Mouse (Mus musculus) liver, embryonic 15.5 days (tissue): Measurements from ENCODE around the gene Vps37d. TPM values are rescaled to one million over a fixed set of nuclear protein-coding genes. Genes with fewer than 3 reads are reported as not detected.

Experiments
- ATAC-seq: fragments of 200-750 bp; cut with Nextera tagmentation; 2 replicates; pipeline ENCODE4 v1.8.0; 2017; ENCODE audit warnings: moderate number of reproducible peaks, mild to moderate bottlenecking, moderate library complexity; ENCODE audit not compliant: insufficient read depth
- H3K27ac ChIP-seq: fragments of 300-500 bp; sonication (generic); replicated peaks from 2 replicates; pipeline ENCODE4 v1.5.1; 2015; ENCODE audit warnings: mild to moderate bottlenecking, inconsistent platforms
- H3K27me3 ChIP-seq: fragments of 300-500 bp; sonication (generic); 2 replicates; pipeline ENCODE4 v1.6.1; 2015; ENCODE audit warnings: mild to moderate bottlenecking, inconsistent platforms
- H3K36me3 ChIP-seq: fragments of 300-500 bp; sonication (generic); replicated peaks from 2 replicates; pipeline ENCODE4 v1.6.1; 2015; ENCODE audit warnings: moderate library complexity, mild to moderate bottlenecking, inconsistent platforms
- H3K4me1 ChIP-seq: fragments of 300-500 bp; sonication (generic); replicated peaks from 2 replicates; pipeline ENCODE4 v1.6.1; 2015; ENCODE audit warnings: inconsistent platforms
- H3K4me2 ChIP-seq: fragments of 300-500 bp; sonication (generic); 2 replicates; pipeline ENCODE4 v1.6.1; 2015; ENCODE audit warnings: moderate library complexity, mild to moderate bottlenecking, inconsistent platforms
- H3K4me3 ChIP-seq: fragments of 300-500 bp; sonication (generic); replicated peaks from 2 replicates; pipeline ENCODE4 v1.5.1; 2015; ENCODE audit warnings: mild to moderate bottlenecking, inconsistent platforms
- H3K9ac ChIP-seq: fragments of 300-500 bp; sonication (generic); 2 replicates; pipeline ENCODE4 v1.6.1; 2015; ENCODE audit warnings: moderate library complexity, mild to moderate bottlenecking, inconsistent platforms
- H3K9me3 ChIP-seq: fragments of 300-500 bp; sonication (generic); replicated peaks from 2 replicates; pipeline ENCODE4 v1.6.1; 2016; ENCODE audit warnings: inconsistent platforms
- WGBS: fragments of 180-500 bp; shearing (Covaris S2); methylation state at CpG from one replicate; pipeline ENCODE4 v1.1.7; 2015; ENCODE audit warnings: mixed read lengths; ENCODE audit not compliant: insufficient replicate concordance; 5-methylcytosine and 5-hydroxymethylcytosine counted together
- polyA plus RNA-seq: library from polyadenylated mRNA; unstranded; fragments of >200 nt; fragmentation: Nextera tagmentation; extraction: Ambion mirVana; gene quantifications from 2 replicates; pipeline ENCODE4 v1.2.1, GENCODE M21; 2015

The Vps37d gene
- polyA plus RNA-seq: 0.13 and 0.30 TPM in 2 replicates

DNA sequence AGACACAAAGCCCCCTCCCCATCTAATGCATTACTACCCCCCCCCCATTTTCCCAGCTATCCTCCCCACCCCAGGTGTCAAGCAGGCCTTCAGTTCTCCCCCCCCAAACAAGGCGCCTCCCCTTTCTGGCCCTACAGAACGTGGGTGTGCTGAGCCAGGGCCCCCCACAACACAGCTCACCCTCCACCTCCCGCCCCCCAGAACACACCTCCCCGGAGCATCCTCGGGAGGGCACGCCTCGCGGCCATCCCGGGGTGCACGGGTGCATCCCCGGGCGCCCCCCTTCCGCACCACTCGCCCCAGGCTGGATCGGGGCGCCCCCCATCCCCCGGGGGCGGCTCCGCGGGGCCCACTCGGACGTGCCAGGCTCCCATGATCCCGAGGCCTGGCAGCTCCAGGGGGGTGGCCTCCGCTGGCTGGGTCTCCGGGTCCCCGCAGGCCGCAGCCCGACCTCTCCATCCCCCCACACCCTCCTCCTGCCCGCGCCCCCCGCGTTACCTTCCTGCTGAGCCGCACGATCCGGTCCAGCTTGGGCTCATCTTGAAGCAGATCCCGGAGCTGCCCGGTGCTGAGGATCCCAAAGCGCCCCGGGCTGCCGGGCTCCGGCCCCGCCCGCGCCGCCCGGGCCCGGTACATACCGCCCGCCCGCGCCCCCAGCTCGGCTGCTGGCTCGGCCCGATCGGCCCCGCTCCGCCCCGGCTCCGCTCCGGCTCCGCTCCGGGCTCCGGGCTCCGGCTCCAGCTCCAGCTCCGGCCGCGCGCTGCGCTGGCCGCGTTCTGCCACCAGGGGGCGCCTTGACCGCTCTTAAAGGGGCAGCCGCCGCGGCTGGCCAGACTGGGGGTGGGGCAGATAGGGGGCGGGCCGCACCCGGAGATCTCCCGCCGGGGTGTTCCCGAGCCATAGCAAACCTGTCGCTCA is at the start of gene Vps37d:
Gene Vps37d, minus strand, starts transcription at position 703 of the 918 bp plus-strand sequence.
- Histone ChIP-seq H3K27ac (no peak within 1 kb of the TSS), H3K9me3 (no peaks in the 10 kb centered on the region), H3K36me3 (no peaks in the 10 kb centered on the region), H3K4me2 (peak within 1 kb of the TSS; percentile 92), H3K4me3 (peak within 1 kb of the TSS; percentile 63), H3K27me3 (peaks cover 30% of the 10 kb centered on the region), H3K9ac (peak within 1 kb of the TSS; percentile 66), H3K4me1 (peaks cover 20% of the 10 kb centered on the region)
- peak; percentile 78 for ATAC-seq
- WGBS: under 1% methylated on average over 67 of the region's 83 CpGs

DNA sequence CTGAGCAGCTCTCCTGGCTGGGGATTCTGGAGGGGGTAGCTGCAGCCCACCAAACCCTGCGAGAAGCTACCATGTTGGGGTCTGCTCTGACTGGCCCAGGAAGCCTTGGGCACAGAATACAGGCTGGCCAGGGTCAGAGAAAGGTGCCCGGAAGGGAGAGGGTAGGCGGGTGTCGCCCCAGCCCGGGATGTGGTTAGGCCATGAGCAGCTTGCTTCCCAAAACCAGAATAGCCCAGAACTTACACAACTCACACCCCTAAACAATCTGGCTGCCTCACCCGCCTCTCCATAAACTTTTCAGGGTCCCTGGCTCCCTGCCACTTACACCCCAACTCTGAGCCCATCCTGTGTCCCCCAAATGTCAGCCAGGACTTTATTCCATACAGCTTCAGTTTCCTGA is 49.6 kb upstream of the Vps37d start:
- no peak for ATAC-seq

DNA sequence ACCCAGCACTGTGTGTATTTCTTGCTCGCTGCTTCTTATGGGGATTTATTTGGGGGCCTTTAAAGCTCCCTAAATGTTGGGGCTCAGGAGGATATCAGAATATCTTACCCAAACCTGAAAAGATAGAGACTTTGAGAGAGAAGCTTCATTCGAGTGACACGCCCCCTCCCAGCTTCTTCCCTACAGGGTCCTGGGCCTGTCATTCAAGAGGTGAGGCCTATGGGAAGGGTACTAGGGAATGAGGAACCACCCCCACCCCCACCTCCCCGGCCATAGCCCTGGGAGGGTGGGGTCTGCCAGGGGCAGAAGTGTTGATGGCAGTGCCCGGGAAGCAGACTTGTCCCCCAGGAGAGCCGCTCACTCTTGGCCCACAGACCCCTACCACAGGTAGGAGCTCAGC is 48.1 kb upstream of the Vps37d start:
- H3K9me3 ChIP-seq: no peaks in the 10 kb centered on the region
- no peak overlapping the region for H3K4me3 ChIP-seq
- no peak overlapping the region for H3K4me2 ChIP-seq
- 0 out of 2 replicates have a peak, but pooled peaks cover 6% of the 10 kb centered on the region for H3K36me3 ChIP-seq
- H3K27me3 ChIP-seq: peaks cover 16% of the 10 kb centered on the region
- no peaks in the 10 kb centered on the region for H3K4me1 ChIP-seq
- no peak overlapping the region for H3K9ac ChIP-seq
- H3K27ac ChIP-seq: no peak overlapping the region
- ATAC-seq: no peak; the same call in 1 of the 2 replicates
- WGBS: 44% methylated on average over 6 of the region's 6 CpGs

More for the DNA sequence above, 49.6 kb upstream of the Vps37d start:
- Histone ChIP-seq H3K36me3 (0 out of 2 replicates have a peak, but pooled peaks cover 6% of the 10 kb centered on the region), H3K4me3 (no peak overlapping the region), H3K27ac (no peak overlapping the region), H3K4me2 (no peak overlapping the region), H3K9ac (no peak overlapping the region), H3K9me3 (no peaks in the 10 kb centered on the region), H3K27me3 (peaks cover 16% of the 10 kb centered on the region), H3K4me1 (no peaks in the 10 kb centered on the region)
- WGBS: 37% methylated on average over 6 of the region's 6 CpGs

DNA sequence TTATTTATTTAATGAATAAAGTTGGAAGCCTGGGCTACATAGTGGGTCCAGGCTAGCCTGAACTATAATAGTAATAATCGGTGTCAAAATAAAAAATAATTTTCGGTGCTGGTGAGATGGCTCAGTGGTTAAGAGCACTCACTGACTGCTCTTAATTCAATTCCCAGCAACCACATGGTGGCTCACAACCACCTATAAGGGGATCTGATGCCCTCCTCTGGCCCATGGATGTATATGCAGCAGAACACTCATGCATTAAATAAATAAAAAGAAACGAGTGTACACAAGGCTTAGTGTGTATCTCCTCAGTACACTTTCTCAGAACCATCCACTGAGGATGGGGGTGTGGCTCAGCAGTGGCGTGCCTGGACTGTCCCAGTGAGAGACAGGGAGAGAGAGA is 42.7 kb upstream of the Vps37d start:
- peaks cover 7% of the 10 kb centered on the region; the same call in 1 of the 2 replicates for H3K4me1 ChIP-seq
- H3K27me3 ChIP-seq: peaks cover 15% of the 10 kb centered on the region
- H3K4me2 ChIP-seq: no peak overlapping the region
- no peaks in the 10 kb centered on the region for H3K9me3 ChIP-seq
- no peak for ATAC-seq
- 51% methylated on average over 4 of the region's 4 CpGs for WGBS
- no peak overlapping the region for H3K9ac ChIP-seq
- H3K27ac ChIP-seq: no peak overlapping the region
- no peaks in the 10 kb centered on the region for H3K36me3 ChIP-seq
- no peak overlapping the region for H3K4me3 ChIP-seq

DNA sequence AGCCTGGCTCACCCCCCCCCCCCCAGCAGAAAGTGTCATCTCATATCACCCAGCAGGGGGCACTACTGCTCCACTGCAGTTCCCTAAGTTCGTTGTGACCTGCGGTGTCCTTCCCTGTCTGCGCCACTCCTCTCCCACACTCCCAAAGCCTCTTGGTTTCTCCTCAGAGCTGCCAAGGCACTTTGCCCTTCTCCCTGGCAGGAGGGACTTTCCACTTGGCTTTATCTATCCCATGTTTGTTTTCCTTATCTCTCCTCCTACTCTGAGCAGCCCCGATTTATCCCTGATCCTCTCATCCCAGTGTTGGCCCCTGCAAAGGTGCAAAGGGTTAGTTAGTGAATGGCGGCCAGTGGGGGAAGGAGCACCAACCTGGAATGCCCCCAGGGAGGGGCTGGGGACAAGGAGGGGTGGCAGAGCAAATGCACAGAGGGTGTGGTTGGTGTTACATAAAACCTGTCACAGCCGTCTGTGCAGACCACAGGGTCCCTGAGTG is 40.6 kb upstream of the Vps37d start:
- peak; percentile 64; the same call in 1 of the 2 replicates for ATAC-seq

DNA sequence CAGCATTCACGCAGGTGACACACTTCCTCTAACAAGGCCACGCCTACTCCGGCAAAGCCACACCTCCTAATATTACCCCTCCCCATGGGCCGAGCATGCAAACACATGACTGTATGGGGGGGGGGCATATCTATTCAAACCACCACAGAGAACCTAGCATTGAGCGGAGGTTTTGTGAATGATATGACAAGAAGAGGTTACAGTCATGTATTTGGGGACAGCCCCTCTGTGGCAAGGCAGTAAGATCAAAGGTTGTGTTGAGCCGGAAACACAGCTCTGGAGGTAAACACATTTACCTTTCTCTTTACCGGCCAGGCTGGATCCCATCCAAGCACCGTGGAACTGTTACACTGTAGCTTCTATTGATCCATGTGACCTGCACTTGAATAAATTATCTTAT is 37.2 kb upstream of the Vps37d start:
- peaks cover 18% of the 10 kb centered on the region for H3K27me3 ChIP-seq
- no peaks in the 10 kb centered on the region for H3K36me3 ChIP-seq
- H3K4me2 ChIP-seq: no peak overlapping the region
- H3K4me1 ChIP-seq: peaks cover 8% of the 10 kb centered on the region; the same call in 1 of the 2 replicates
- no peak overlapping the region for H3K9ac ChIP-seq
- no peak overlapping the region for H3K4me3 ChIP-seq
- H3K9me3 ChIP-seq: no peaks in the 10 kb centered on the region
- 48% methylated on average over 8 of the region's 8 CpGs for WGBS
- H3K27ac ChIP-seq: no peak overlapping the region; the same call in 1 of the 2 replicates
- ATAC-seq: peak; percentile 36

More for the DNA sequence above, 40.6 kb upstream of the Vps37d start:
- Histone ChIP-seq H3K36me3 (no peaks in the 10 kb centered on the region), H3K27me3 (peaks cover 17% of the 10 kb centered on the region), H3K4me2 (peak overlapping the region; percentile 21; the same call in 1 of the 2 replicates), H3K4me1 (peaks cover 7% of the 10 kb centered on the region; the same call in 1 of the 2 replicates), H3K27ac (no peak overlapping the region), H3K4me3 (no peak overlapping the region), H3K9ac (no peak overlapping the region), H3K9me3 (no peaks in the 10 kb centered on the region)
- 9% methylated on average over 6 of the region's 6 CpGs for WGBS

DNA sequence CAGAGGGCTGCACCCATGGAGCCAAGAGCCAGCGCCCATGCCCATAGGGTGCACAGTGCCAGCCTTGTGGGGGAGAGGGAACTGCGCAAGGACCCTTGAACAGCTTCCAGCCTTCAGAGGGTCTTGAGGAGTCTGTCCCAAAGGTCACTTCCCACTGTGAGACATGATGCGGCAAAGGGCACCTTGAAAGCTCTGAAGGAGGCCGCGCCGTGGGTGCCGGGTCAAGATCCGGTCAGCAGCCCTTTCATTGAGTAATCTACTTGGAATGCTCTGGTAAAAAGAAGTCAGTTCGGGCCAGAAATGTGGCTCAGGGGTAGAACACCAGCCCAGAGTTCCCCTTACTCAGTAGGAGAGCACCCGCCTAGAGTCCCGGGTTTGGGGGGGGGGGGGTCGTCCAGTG is 35.7 kb upstream of the Vps37d start:
- H3K9ac ChIP-seq: no peak overlapping the region
- H3K4me2 ChIP-seq: no peak overlapping the region
- H3K27me3 ChIP-seq: peaks cover 33% of the 10 kb centered on the region
- peaks cover 13% of the 10 kb centered on the region; the same call in 1 of the 2 replicates for H3K4me1 ChIP-seq
- no peaks in the 10 kb centered on the region for H3K9me3 ChIP-seq
- no peak overlapping the region for H3K27ac ChIP-seq
- no peaks in the 10 kb centered on the region for H3K36me3 ChIP-seq
- no peak overlapping the region for H3K4me3 ChIP-seq
- no peak for ATAC-seq
- 73% methylated on average over 12 of the region's 12 CpGs for WGBS

DNA sequence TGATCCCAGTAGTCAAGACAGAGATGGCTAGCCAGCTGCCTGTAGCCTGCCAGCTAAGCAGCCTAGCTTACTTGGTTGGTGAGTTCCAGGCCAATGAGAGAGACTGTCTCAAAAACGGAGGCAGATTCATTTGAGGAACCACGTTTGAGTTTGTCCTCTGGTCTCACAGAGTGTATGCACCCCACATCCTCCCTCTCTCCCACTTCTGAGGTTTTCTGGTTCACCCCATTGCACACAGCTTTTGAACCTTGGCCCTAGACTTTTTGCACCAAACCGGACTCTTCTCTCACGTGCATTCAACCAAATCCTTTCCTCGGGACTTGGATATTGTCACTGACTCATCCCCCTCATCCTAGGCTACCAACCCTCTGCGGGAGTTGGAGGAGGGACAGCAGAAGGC is 31.9 kb upstream of the Vps37d start:
- Histone ChIP-seq H3K9me3 (no peaks in the 10 kb centered on the region), H3K27ac (no peak overlapping the region), H3K27me3 (peaks cover 71% of the 10 kb centered on the region), H3K4me2 (no peak overlapping the region), H3K36me3 (no peaks in the 10 kb centered on the region), H3K9ac (no peak overlapping the region), H3K4me1 (peaks cover 18% of the 10 kb centered on the region; the same call in 1 of the 2 replicates), H3K4me3 (no peak overlapping the region)
- no peak for ATAC-seq
- WGBS: 45% methylated on average over 6 of the region's 6 CpGs

DNA sequence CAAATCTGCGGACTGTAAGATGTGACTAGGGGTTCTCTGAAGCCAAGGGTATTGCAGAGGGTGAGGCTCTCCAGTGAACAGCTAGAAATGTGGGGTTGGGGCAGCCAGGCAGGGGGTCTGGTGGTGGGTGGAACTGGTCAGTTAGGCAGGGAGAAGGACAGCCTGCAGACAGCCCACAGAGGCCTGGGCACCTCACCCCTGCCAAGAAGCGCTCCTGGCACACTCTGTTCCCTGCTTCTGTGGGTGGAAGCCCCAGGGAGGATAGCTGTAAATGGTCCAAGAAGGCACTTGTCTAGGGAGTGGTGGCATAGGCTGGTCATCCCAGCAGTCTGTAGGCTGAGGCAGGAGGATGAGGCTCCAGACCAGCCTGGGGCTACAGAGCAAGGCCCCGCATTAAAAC is 31.4 kb upstream of the Vps37d start:
- H3K4me3 ChIP-seq: no peak overlapping the region
- peaks cover 75% of the 10 kb centered on the region for H3K27me3 ChIP-seq
- H3K9me3 ChIP-seq: no peaks in the 10 kb centered on the region
- no peak overlapping the region for H3K9ac ChIP-seq
- H3K4me2 ChIP-seq: no peak overlapping the region
- no peaks in the 10 kb centered on the region for H3K36me3 ChIP-seq
- H3K27ac ChIP-seq: no peak overlapping the region
- no peak for ATAC-seq
- H3K4me1 ChIP-seq: peaks cover 18% of the 10 kb centered on the region; the same call in 1 of the 2 replicates
- WGBS: 60% methylated on average over 3 of the region's 3 CpGs

DNA sequence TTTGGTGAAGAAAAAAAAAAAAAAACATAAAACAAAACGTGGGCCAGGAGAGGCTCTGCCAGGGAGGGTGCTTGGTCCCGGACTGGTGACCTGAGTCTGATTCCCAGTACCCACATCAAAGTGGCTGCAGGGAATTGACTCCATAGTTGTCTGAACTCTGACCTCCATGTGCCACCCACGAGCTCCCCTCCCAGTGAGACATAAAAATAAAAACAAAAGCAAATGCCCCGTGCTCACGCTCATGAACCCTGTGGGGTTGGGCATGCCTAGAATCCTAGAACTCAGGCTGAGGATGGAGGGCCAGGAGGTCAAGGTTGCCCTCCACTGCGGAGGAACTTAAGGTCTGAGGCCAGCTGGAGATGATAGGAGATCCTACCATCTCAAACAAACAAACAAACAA is 31.0 kb upstream of the Vps37d start:
- no peak for ATAC-seq
- Histone ChIP-seq H3K4me1 (peaks cover 18% of the 10 kb centered on the region; the same call in 1 of the 2 replicates), H3K9me3 (no peaks in the 10 kb centered on the region), H3K4me3 (no peak overlapping the region), H3K4me2 (peak overlapping the region; percentile 43; the same call in 1 of the 2 replicates), H3K36me3 (no peaks in the 10 kb centered on the region), H3K9ac (no peak overlapping the region), H3K27me3 (peaks cover 78% of the 10 kb centered on the region), H3K27ac (no peak overlapping the region)
- WGBS: 44% methylated on average over 6 of the region's 6 CpGs
